Mouse (Mus musculus) lung, postnatal 0 days (tissue): ENCODE data around the gene Hoxd12. TPM values are rescaled to one million over a fixed set of nuclear protein-coding genes. Genes with fewer than 3 reads are reported as not detected.

Experiments used
- ATAC-seq: fragments of 200-750 bp; cut with Nextera tagmentation; 2 replicates; pipeline ENCODE4 v1.8.0; 2017; ENCODE audit warnings: moderate library complexity
- DNase-seq: peaks from one replicate; pipeline ENCODE4 v3.0.0-alpha.2; 2016; ENCODE audit warnings: low spot score
- H3K27ac ChIP-seq: fragments of 300-500 bp; sonication (generic); 2 replicates; pipeline ENCODE4 v1.5.1; 2014; ENCODE audit warnings: antibody characterized with exemption, mild to moderate bottlenecking, low read length, mixed read lengths
- H3K27me3 ChIP-seq: fragments of 300-500 bp; sonication (generic); replicated peaks from 2 replicates; pipeline ENCODE4 v1.6.1; 2014; ENCODE audit warnings: low read length, mixed read lengths; ENCODE audit not compliant: insufficient read depth
- H3K36me3 ChIP-seq: fragments of 300-500 bp; sonication (generic); 2 replicates; pipeline ENCODE4 v1.6.1; 2014; ENCODE audit warnings: low read length, mixed read lengths; ENCODE audit not compliant: insufficient read depth
- H3K4me1 ChIP-seq: fragments of 300-500 bp; sonication (generic); 2 replicates; pipeline ENCODE4 v1.6.1; 2014; ENCODE audit warnings: antibody characterized with exemption, low read depth, low read length, mixed read lengths; ENCODE audit not compliant: insufficient read depth
- H3K4me2 ChIP-seq: fragments of 300-500 bp; sonication (generic); replicated peaks from 2 replicates; pipeline ENCODE4 v1.6.1; 2014; ENCODE audit warnings: low read depth, mild to moderate bottlenecking, low read length, moderate library complexity, mixed read lengths
- H3K4me3 ChIP-seq: fragments of 300-500 bp; sonication (generic); 2 replicates; pipeline ENCODE4 v1.5.1; 2014; ENCODE audit warnings: low read depth, low read length
- H3K9ac ChIP-seq: fragments of 300-500 bp; sonication (generic); replicated peaks from 2 replicates; pipeline ENCODE4 v1.6.1; 2014; ENCODE audit warnings: low read depth, mild to moderate bottlenecking
- H3K9me3 ChIP-seq: fragments of 300-500 bp; sonication (generic); 2 replicates; pipeline ENCODE4 v1.6.1; 2016; ENCODE audit warnings: low read length, mixed read lengths
- CTCF ChIP-seq: IDR thresholded peaks from 2 replicates; pipeline ENCODE4 v1.5.1; 2016; ENCODE audit warnings: antibody characterized with exemption, mild to moderate bottlenecking
- EP300 ChIP-seq: IDR thresholded peaks from 2 replicates; pipeline ENCODE4 v1.6.1; 2016; ENCODE audit warnings: antibody characterized with exemption, mild to moderate bottlenecking, control low read depth
- WGBS: fragments of 180-500 bp; shearing (Covaris S2); extraction: QIAGEN DNeasy Blood & Tissue Kit; methylation state at CpG from one replicate; pipeline ENCODE4 v1.1.7; 2014; 5-methylcytosine and 5-hydroxymethylcytosine counted together
- polyA plus RNA-seq: library from polyadenylated mRNA; unstranded; fragments of >200 nt; fragmentation: Nextera tagmentation; extraction: Ambion mirVana; gene quantifications from 2 replicates; pipeline ENCODE4 v1.2.1, GENCODE M21; 2015

Hoxd12 gene
- not detected in 2 replicates for polyA plus RNA-seq

GRCm38 (mm10) chr2:74674881-74675665, at the start of gene Hoxd12:
Gene Hoxd12, plus strand, starts transcription at chr2:74675013.
- WGBS: 4% methylated on average over 47 of the region's 47 CpGs
- Histone ChIP-seq H3K4me3 (no peak within 1 kb of the TSS), H3K4me2 (no peak within 1 kb of the TSS), H3K27me3 (peaks cover 89% of the 10 kb centered on the region), H3K9ac (no peak within 1 kb of the TSS), H3K27ac (no peak within 1 kb of the TSS), H3K36me3 (no peaks in the 10 kb centered on the region), H3K9me3 (no peaks in the 10 kb centered on the region), H3K4me1 (peaks cover 4% of the 10 kb centered on the region; the same call in 1 of the 2 replicates)
- TF ChIP-seq CTCF (no peak), EP300 (no peak)
- ATAC-seq (no peak), DNase-seq (no peak)

- H3K9me3 ChIP-seq: no peaks in the 10 kb centered on the region
- TF ChIP-seq EP300 (no peak), CTCF (no peak)
- ATAC-seq (no peak), DNase-seq (no peak)
- H3K4me2 ChIP-seq: no peak overlapping the region
- H3K27me3 ChIP-seq: no peaks in the 10 kb centered on the region
- no peaks in the 10 kb centered on the region for H3K36me3 ChIP-seq
- 67% methylated on average over 4 of the region's 4 CpGs for WGBS
- H3K9ac ChIP-seq: no peak overlapping the region
- H3K4me1 ChIP-seq: no peaks in the 10 kb centered on the region
- H3K4me3 ChIP-seq: no peak overlapping the region
- no peak overlapping the region for H3K27ac ChIP-seq
Measured at GRCm38 (mm10) chr2:74635412-74635811, 39.4 kb upstream of the Hoxd12 start.

- TF ChIP-seq EP300 (no peak), CTCF (no peak)
- Histone ChIP-seq H3K9me3 (no peaks in the 10 kb centered on the region), H3K36me3 (no peaks in the 10 kb centered on the region), H3K4me2 (no peak overlapping the region), H3K27me3 (peaks cover 20% of the 10 kb centered on the region), H3K4me1 (no peaks in the 10 kb centered on the region), H3K4me3 (no peak overlapping the region), H3K9ac (no peak overlapping the region), H3K27ac (no peak overlapping the region)
- no peak for ATAC-seq
- DNase-seq: no peak
- 74% methylated on average over 5 of the region's 5 CpGs for WGBS
Measured at GRCm38 (mm10) chr2:74642431-74642830, 32.4 kb upstream of the Hoxd12 start.

- H3K27ac ChIP-seq: no peak overlapping the region
- H3K4me3 ChIP-seq: no peak overlapping the region
- H3K4me1 ChIP-seq: no peaks in the 10 kb centered on the region
- H3K27me3 ChIP-seq: peaks cover 49% of the 10 kb centered on the region
- H3K9me3 ChIP-seq: no peaks in the 10 kb centered on the region
- DNase-seq (no peak), ATAC-seq (no peak)
- 79% methylated on average over 3 of the region's 3 CpGs for WGBS
- TF ChIP-seq CTCF (no peak), EP300 (no peak)
- no peak overlapping the region for H3K4me2 ChIP-seq
- no peak overlapping the region for H3K9ac ChIP-seq
- no peaks in the 10 kb centered on the region for H3K36me3 ChIP-seq
Measured at GRCm38 (mm10) chr2:74645631-74646030, 29.2 kb upstream of the Hoxd12 start.

GRCm38 (mm10) chr2:74647082-74647864, 27.5 kb upstream of the Hoxd12 start:
- no peak overlapping the region for H3K9ac ChIP-seq
- H3K9me3 ChIP-seq: no peaks in the 10 kb centered on the region
- DNase-seq: no peak
- 14% methylated on average over 7 of the region's 7 CpGs for WGBS
- no peaks in the 10 kb centered on the region for H3K4me1 ChIP-seq
- no peak overlapping the region for H3K4me2 ChIP-seq
- peaks cover 65% of the 10 kb centered on the region for H3K27me3 ChIP-seq
- H3K27ac ChIP-seq: no peak overlapping the region
- TF ChIP-seq CTCF (no peak), EP300 (no peak)
- ATAC-seq: no peak
- no peak overlapping the region for H3K4me3 ChIP-seq
- no peaks in the 10 kb centered on the region for H3K36me3 ChIP-seq

- Histone ChIP-seq H3K9me3 (no peaks in the 10 kb centered on the region), H3K4me2 (no peak overlapping the region), H3K4me3 (no peak overlapping the region), H3K27me3 (peaks cover 81% of the 10 kb centered on the region), H3K27ac (no peak overlapping the region), H3K9ac (no peak overlapping the region), H3K36me3 (no peaks in the 10 kb centered on the region), H3K4me1 (0 out of 2 replicates have a peak, but pooled peaks cover 9% of the 10 kb centered on the region)
- WGBS: 41% methylated on average over 2 of the region's 2 CpGs
- TF ChIP-seq EP300 (no peak), CTCF (no peak)
- ATAC-seq: no peak
- no peak for DNase-seq
Measured at GRCm38 (mm10) chr2:74652996-74653340, 21.8 kb upstream of the Hoxd12 start.
